22 mouse cellular contexts compared by ENCODE assay signal in the genomic region with DNA sequence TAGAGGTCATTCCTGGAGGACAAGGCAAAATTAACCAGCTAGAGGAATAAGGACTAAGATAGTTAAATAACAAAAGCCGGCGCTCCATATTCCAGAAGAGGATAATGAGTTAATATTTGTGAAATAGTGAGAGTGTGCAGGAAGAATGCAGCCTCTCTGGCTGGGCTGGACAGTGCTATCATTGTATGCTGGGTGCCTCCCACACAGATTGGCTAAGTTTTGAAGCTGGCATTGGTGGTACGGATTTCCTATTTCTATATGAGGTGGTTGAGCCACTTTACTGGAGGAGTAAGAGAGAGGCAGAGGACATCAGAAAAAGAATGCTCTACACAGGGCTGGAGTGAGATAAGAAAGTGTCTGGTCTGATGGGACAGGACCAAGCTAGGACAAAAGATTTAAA.
"Had no signal": no experiment of that assay in that cellular context is flagged by ENCODE, and none has a peak within 500 bp of the region (broad histone marks: within the 10 kb centered on the region; RNA-seq: fewer than 3 reads in every experiment).

No protein-coding gene starts in this region.

- DNase-seq: gastrocnemius, postnatal 14 days; gastrocnemius, postnatal 36 days; heart, adult 11 months; heart, postnatal 10 days; heart, postnatal 4 days; kidney, adult 18-20 months; kidney, adult 8-10 months; kidney, postnatal 14 days; kidney, postnatal 36 days; layer of hippocampus, adult 9-11 months; layer of hippocampus, postnatal 36 days; left cerebral cortex, postnatal 4 days had no signal

- H3K27ac ChIP-seq: heart, embryonic 10.5 days; hindbrain, embryonic 10.5 days; hindbrain, embryonic 12.5 days; hindbrain, embryonic 14.5 days; limb, embryonic 13.5 days; limb, embryonic 15.5 days; liver, embryonic 12.5 days; liver, embryonic 14.5 days had no signal

- H3K4me3 ChIP-seq: heart, embryonic 10.5 days; heart, embryonic 12.5 days; hindbrain, embryonic 10.5 days; hindbrain, embryonic 12.5 days; intestine, embryonic 15.5 days; limb, embryonic 13.5 days; limb, embryonic 15.5 days; liver, embryonic 12.5 days had no signal
